Mouse (Mus musculus): Measurements from ENCODE around the gene Ctcfl. TPM values are rescaled to one million over a fixed set of nuclear protein-coding genes. Genes with fewer than 3 reads are reported as not detected.

Gene Ctcfl
- polyA plus RNA-seq, 1 experiment from 2014 or later = 0.09 TPM

DNA sequence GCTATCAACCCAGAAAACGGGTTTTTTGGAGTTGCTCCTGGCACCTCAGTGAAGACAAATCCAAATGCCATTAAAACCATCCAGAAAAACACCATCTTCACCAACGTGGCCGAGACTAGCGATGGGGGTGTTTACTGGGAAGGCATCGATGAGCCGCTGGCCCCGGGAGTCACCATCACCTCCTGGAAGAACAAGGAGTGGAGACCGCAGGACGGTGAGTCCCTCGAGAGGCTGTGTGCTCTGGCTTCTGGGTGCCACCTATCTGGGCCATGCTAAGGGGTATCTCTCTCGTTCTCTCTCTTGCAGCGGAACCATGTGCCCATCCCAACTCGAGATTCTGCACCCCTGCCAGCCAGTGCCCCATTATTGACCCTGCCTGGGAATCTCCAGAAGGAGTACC, 37.6 kb upstream of the Ctcfl start:
- no peaks in the 10 kb centered on the region for H3K27me3 ChIP-seq
- no peak overlapping the region for H3K27ac ChIP-seq (replicated peaks)
- H3K4me3 ChIP-seq (replicated peaks) = no peak overlapping the region
- no peaks in the 10 kb centered on the region for H3K36me3 ChIP-seq
- no peak for ATAC-seq (ENCODE audit: insufficient number of reproducible peaks, low FRiP score, low TSS enrichment, low read depth)
- H3K4me1 ChIP-seq = peaks cover 8% of the 10 kb centered on the region; the same call in 1 of the 2 replicates
- no peaks in the 10 kb centered on the region for H3K9me3 ChIP-seq (replicated peaks)
- H3K4me2 ChIP-seq (replicated peaks) = no peak overlapping the region
- no peak overlapping the region for H3K9ac ChIP-seq
- WGBS = 84% methylated on average over 13 of the region's 13 CpGs

- ATAC-seq (ENCODE audit: insufficient number of reproducible peaks, low FRiP score, low TSS enrichment, low read depth) = no peak
- Histone ChIP-seq H3K4me1 (peaks cover 8% of the 10 kb centered on the region; the same call in 1 of the 2 replicates), H3K27ac (replicated peaks) (no peak overlapping the region), H3K9ac (no peak overlapping the region), H3K9me3 (replicated peaks) (no peaks in the 10 kb centered on the region), H3K36me3 (no peaks in the 10 kb centered on the region), H3K4me3 (replicated peaks) (no peak overlapping the region), H3K27me3 (no peaks in the 10 kb centered on the region), H3K4me2 (replicated peaks) (no peak overlapping the region)
- WGBS = 94% methylated on average over 10 of the region's 10 CpGs
Observed at GRCm38 (mm10) chr2:173155907-173156306, 36.6 kb upstream of the Ctcfl start.

- Histone ChIP-seq H3K4me2 (replicated peaks) (no peak overlapping the region), H3K4me3 (replicated peaks) (no peak overlapping the region), H3K4me1 (peaks cover 6% of the 10 kb centered on the region; the same call in 1 of the 2 replicates), H3K9me3 (replicated peaks) (no peaks in the 10 kb centered on the region), H3K27me3 (no peaks in the 10 kb centered on the region), H3K9ac (no peak overlapping the region), H3K27ac (replicated peaks) (no peak overlapping the region), H3K36me3 (no peaks in the 10 kb centered on the region)
- WGBS = 88% methylated on average over 14 of the region's 14 CpGs
- ATAC-seq (ENCODE audit: insufficient number of reproducible peaks, low FRiP score, low TSS enrichment, low read depth) = no peak
Observed at GRCm38 (mm10) chr2:173154962-173155361, 35.6 kb upstream of the Ctcfl start.

DNA sequence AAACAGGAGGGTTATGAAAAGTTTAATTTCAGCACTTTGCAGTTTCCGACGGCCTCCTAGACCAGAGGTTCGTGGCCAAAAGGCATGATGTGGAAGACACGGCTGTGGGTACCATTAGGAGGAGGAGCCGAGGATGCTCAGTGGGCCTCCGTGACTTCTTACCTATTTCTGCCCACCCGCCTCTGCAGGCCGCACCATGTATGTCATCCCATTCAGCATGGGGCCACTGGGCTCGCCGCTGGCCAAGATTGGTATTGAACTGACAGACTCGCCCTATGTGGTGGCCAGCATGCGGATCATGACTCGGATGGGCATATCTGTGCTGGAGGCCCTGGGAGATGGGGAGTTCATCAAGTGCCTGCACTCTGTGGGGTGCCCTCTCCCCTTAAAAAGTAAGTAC, 35.2 kb upstream of the Ctcfl start:
- Histone ChIP-seq H3K9me3 (replicated peaks) (no peaks in the 10 kb centered on the region), H3K27me3 (no peaks in the 10 kb centered on the region), H3K36me3 (no peaks in the 10 kb centered on the region), H3K27ac (replicated peaks) (no peak overlapping the region), H3K4me2 (replicated peaks) (no peak overlapping the region), H3K4me3 (replicated peaks) (no peak overlapping the region), H3K4me1 (peaks cover 2% of the 10 kb centered on the region; the same call in 1 of the 2 replicates), H3K9ac (no peak overlapping the region)
- no peak for ATAC-seq (ENCODE audit: insufficient number of reproducible peaks, low FRiP score, low TSS enrichment, low read depth)
- 89% methylated on average over 13 of the region's 13 CpGs for WGBS

GRCm38 (mm10) chr2:173153266-173153665, 33.9 kb upstream of the Ctcfl start:
- WGBS = 82% methylated on average over 10 of the region's 10 CpGs
- Histone ChIP-seq H3K4me3 (replicated peaks) (no peak overlapping the region), H3K4me1 (no peaks in the 10 kb centered on the region), H3K9me3 (replicated peaks) (no peaks in the 10 kb centered on the region), H3K4me2 (replicated peaks) (no peak overlapping the region), H3K9ac (no peak overlapping the region), H3K36me3 (no peaks in the 10 kb centered on the region), H3K27me3 (no peaks in the 10 kb centered on the region), H3K27ac (replicated peaks) (no peak overlapping the region)
- no peak for ATAC-seq (ENCODE audit: insufficient number of reproducible peaks, low FRiP score, low TSS enrichment, low read depth)

GRCm38 (mm10) chr2:173152436-173153151, 33.3 kb upstream of the Ctcfl start, which contains the start of gene Pck1:
Pck1 (plus strand) TSS chr2:173153048.
- Histone ChIP-seq H3K27me3 (no peaks in the 10 kb centered on the region), H3K4me3 (replicated peaks) (no peak within 1 kb of the TSS), H3K4me1 (no peaks in the 10 kb centered on the region), H3K36me3 (no peaks in the 10 kb centered on the region), H3K9ac (no peak within 1 kb of the TSS), H3K4me2 (replicated peaks) (no peak within 1 kb of the TSS), H3K9me3 (replicated peaks) (no peaks in the 10 kb centered on the region), H3K27ac (replicated peaks) (no peak within 1 kb of the TSS)
- WGBS = 86% methylated on average over 13 of the region's 13 CpGs
- ATAC-seq (ENCODE audit: insufficient number of reproducible peaks, low FRiP score, low TSS enrichment, low read depth) = no peak

DNA sequence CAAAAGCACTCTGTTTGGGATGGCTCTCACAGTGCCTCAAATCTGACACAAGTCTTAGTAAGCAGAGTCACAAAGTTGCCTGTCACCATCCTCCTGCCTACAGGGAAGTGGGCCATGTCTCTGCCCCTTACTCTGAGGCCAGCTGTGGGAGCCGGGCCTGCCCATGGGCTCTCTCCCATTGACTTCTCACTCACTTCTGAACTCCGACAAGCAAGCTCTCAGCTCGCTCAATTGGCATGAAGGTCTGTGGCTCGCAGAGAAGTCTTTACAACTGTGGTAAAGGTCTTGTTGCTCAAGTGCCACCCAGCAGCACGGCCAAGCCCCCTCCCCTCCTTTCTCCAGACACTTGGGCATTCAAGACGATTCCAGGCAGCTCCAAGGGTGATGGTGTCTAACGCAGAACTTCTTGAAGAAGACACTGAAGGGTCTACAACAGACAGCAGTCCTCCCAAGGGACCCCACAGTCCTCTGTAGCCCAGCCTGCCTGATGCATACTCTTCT, 32.5 kb upstream of the Ctcfl start:
- ATAC-seq (ENCODE audit: insufficient number of reproducible peaks, low FRiP score, low TSS enrichment, low read depth) = no peak
- WGBS = 83% methylated on average over 7 of the region's 7 CpGs
- no peak overlapping the region for H3K4me2 ChIP-seq (replicated peaks)

DNA sequence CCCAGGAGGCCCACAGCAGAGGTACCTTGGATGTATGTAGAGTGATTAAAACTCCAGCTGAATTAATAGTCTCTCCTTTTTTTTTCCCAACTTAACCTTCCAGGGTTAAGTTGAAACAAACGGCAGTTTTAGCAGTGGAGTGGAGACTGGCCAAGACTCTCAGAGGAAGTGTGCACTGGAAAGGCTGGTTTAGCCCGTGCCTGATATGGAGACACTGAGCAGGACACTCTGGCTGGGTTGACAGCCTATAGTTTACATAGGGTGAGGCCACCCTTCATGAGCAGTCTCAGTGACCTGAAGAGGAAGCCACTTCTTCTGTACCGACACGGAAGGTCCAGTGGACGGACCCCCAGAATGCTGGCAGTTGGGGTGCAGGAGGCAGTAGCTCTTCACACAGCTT, 32.0 kb upstream of the Ctcfl start:
- Histone ChIP-seq H3K9me3 (replicated peaks) (no peaks in the 10 kb centered on the region), H3K9ac (no peak overlapping the region), H3K27ac (replicated peaks) (no peak overlapping the region), H3K36me3 (no peaks in the 10 kb centered on the region), H3K4me1 (no peaks in the 10 kb centered on the region), H3K27me3 (no peaks in the 10 kb centered on the region), H3K4me2 (replicated peaks) (no peak overlapping the region), H3K4me3 (replicated peaks) (no peak overlapping the region)
- WGBS = 82% methylated on average over 5 of the region's 5 CpGs
- ATAC-seq (ENCODE audit: insufficient number of reproducible peaks, low FRiP score, low TSS enrichment, low read depth) = no peak

More for the DNA sequence above, 32.5 kb upstream of the Ctcfl start:
- no peaks in the 10 kb centered on the region for H3K36me3 ChIP-seq
- no peaks in the 10 kb centered on the region for H3K27me3 ChIP-seq
- H3K9ac ChIP-seq = no peak overlapping the region
- H3K4me1 ChIP-seq = no peaks in the 10 kb centered on the region
- no peak overlapping the region for H3K27ac ChIP-seq (replicated peaks)
- no peaks in the 10 kb centered on the region for H3K9me3 ChIP-seq (replicated peaks)
- H3K4me3 ChIP-seq (replicated peaks) = no peak overlapping the region

DNA sequence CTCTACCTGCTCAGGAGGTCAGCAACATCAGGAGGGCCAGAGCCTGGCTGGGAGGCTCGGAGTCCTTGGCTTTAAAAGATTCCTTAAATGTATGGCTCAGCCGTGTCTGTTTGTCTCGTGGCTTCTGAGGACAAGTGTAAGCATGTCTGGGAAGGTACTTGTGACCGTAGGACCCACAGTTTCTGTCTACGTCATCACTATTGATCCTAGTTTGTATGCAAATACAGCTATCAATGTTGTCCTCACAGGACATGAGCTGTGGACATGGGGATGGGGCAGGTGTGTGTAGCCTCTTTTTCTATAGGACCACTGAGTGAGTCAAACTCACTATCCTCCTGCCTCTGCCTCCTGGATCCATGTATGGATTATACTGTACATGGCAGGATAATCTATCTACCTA, 28.7 kb upstream of the Ctcfl start:
- no peaks in the 10 kb centered on the region for H3K4me1 ChIP-seq
- H3K9me3 ChIP-seq (replicated peaks) = no peaks in the 10 kb centered on the region
- no peak overlapping the region for H3K9ac ChIP-seq
- 0 out of 2 replicates have a peak, but pooled peaks cover 2% of the 10 kb centered on the region for H3K27me3 ChIP-seq
- 77% methylated on average over 5 of the region's 5 CpGs for WGBS
- no peak overlapping the region for H3K4me2 ChIP-seq (replicated peaks)
- no peak overlapping the region for H3K4me3 ChIP-seq (replicated peaks)
- no peak overlapping the region for H3K27ac ChIP-seq (replicated peaks)
- ATAC-seq (ENCODE audit: insufficient number of reproducible peaks, low FRiP score, low TSS enrichment, low read depth) = no peak
- no peaks in the 10 kb centered on the region for H3K36me3 ChIP-seq

- Histone ChIP-seq H3K4me3 (replicated peaks) (no peak overlapping the region), H3K4me1 (no peaks in the 10 kb centered on the region), H3K36me3 (no peaks in the 10 kb centered on the region), H3K4me2 (replicated peaks) (no peak overlapping the region), H3K9ac (no peak overlapping the region), H3K27ac (replicated peaks) (no peak overlapping the region), H3K9me3 (replicated peaks) (no peaks in the 10 kb centered on the region), H3K27me3 (0 out of 2 replicates have a peak, but pooled peaks cover 2% of the 10 kb centered on the region)
- no peak for ATAC-seq (ENCODE audit: insufficient number of reproducible peaks, low FRiP score, low TSS enrichment, low read depth)
- 78% methylated on average over 6 of the region's 6 CpGs for WGBS
Observed at GRCm38 (mm10) chr2:173146728-173147127, 27.4 kb upstream of the Ctcfl start.

DNA sequence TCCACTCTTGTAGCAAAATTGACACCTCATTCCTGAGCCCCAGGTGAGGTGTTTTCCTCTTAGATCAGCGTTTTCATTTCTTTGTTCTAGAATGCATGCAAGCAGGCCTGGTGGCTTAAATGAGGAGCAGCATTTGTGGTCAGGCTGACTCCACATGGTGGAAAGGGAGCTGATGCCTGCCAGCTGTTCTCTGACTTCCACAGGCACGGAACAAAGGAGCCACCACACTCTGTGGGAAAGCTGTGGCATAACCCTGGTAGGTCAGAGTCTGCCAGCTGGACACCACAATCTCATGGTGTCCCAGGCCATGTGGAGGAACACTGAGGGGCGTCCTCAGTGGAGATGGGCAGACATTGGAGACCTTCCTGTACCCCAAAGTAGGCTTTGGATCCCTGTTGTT, 26.5 kb upstream of the Ctcfl start:
- H3K4me2 ChIP-seq (replicated peaks) = no peak overlapping the region
- H3K27ac ChIP-seq (replicated peaks) = no peak overlapping the region
- 55% methylated on average over 3 of the region's 3 CpGs for WGBS
- no peaks in the 10 kb centered on the region for H3K4me1 ChIP-seq
- H3K27me3 ChIP-seq = 0 out of 2 replicates have a peak, but pooled peaks cover 2% of the 10 kb centered on the region
- H3K4me3 ChIP-seq (replicated peaks) = no peak overlapping the region
- no peak for ATAC-seq (ENCODE audit: insufficient number of reproducible peaks, low FRiP score, low TSS enrichment, low read depth)
- no peaks in the 10 kb centered on the region for H3K9me3 ChIP-seq (replicated peaks)
- no peaks in the 10 kb centered on the region for H3K36me3 ChIP-seq
- H3K9ac ChIP-seq = no peak overlapping the region

- ATAC-seq (ENCODE audit: insufficient number of reproducible peaks, low FRiP score, low TSS enrichment, low read depth) = no peak
Observed at GRCm38 (mm10) chr2:173143611-173144010, 24.3 kb upstream of the Ctcfl start.

More at GRCm38 (mm10) chr2:173143611-173144010, 24.3 kb upstream of the Ctcfl start:
- Histone ChIP-seq H3K4me3 (replicated peaks) (no peak overlapping the region), H3K4me2 (replicated peaks) (no peak overlapping the region), H3K27me3 (0 out of 2 replicates have a peak, but pooled peaks cover 2% of the 10 kb centered on the region), H3K9ac (no peak overlapping the region), H3K27ac (replicated peaks) (no peak overlapping the region), H3K36me3 (no peaks in the 10 kb centered on the region), H3K9me3 (replicated peaks) (no peaks in the 10 kb centered on the region), H3K4me1 (0 out of 2 replicates have a peak, but pooled peaks cover 3% of the 10 kb centered on the region)
- 50% methylated on average over 11 of the region's 11 CpGs for WGBS

Data from embryonic facial prominence, embryonic 15.5 days (tissue).